Mouse (Mus musculus): ENCODE results near the gene Gm44502. TPM values are rescaled to one million over a fixed set of nuclear protein-coding genes. Genes with fewer than 3 reads are reported as not detected.

The Gm44502 gene
- polyA plus RNA-seq, 1 experiment from 2014 or later: not detected

DNA sequence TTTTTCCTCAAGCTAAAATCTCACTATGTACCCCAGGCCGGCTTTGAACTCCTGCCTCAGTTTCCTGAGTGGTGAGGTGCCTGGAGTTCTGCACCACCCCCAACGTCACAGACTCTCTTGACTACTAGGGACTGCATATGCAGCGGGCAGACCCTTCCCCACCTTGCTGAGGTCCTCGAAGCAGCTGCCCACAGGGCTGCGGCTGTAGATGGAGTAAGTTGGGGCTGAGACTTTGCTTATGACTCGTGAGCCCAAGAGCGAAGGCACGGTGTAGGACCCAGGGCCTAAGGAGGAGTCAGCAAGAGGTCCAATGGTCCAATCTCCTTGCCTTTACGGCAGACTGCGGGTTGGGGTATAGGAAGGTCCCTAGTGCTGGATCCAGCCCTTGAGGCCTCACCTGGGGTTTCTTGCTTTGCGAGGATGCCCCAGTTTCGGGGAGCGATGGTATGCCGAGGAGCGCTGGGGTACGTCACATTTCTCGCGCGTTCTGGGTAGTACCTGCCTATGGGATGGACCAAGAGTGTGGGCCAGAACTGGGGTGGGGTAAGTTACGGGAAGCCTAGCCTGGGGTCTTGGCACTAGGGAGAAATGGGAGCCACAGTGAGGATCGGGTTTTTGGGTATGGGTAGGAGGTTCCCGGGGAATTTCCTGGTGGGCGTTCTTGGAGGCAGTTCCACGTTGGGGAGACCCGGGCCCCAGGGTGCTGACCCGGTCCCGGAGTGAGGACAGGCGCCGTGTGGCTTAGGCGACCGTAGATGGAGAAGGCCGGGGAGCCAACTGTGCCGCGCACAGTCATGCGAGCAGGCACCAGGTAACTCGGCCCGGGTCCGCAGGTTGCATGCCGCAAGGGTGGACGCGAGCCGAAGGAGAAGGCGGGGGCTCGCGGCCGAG, 51.3 kb downstream of the Gm44502 start:
- H3K4me1 ChIP-seq (ENCODE audit: control insufficient read depth, insufficient read depth, low read length): peaks cover 9% of the 10 kb centered on the region; the same call in 1 of the 2 replicates
- H3K9ac ChIP-seq (replicated peaks; ENCODE audit: low read depth, low read length): no peak overlapping the region
- H3K36me3 ChIP-seq (ENCODE audit: control insufficient read depth, insufficient read depth, low read length): no peaks in the 10 kb centered on the region
- H3K4me2 ChIP-seq (replicated peaks; ENCODE audit: low read depth, low read length): peak overlapping the region; percentile 49
- H3K4me3 ChIP-seq (ENCODE audit: low read depth, low read length): peak overlapping the region; percentile 35
- H3K27ac ChIP-seq (ENCODE audit: low read length): no peak overlapping the region
- ATAC-seq (ENCODE audit: insufficient number of reproducible peaks, insufficient read depth, low FRiP score, low read depth): no peak
- 15% methylated on average over 46 of the region's 46 CpGs for WGBS
- H3K27me3 ChIP-seq (ENCODE audit: control insufficient read depth, insufficient read depth, low read length): peaks cover 28% of the 10 kb centered on the region
- H3K9me3 ChIP-seq (ENCODE audit: control insufficient read depth, low read depth, low read length): no peaks in the 10 kb centered on the region

GRCm38 (mm10) chr15:89377362-89377761, 52.1 kb downstream of the Gm44502 start:
- Histone ChIP-seq H3K9me3 (ENCODE audit: control insufficient read depth, low read depth, low read length) (no peaks in the 10 kb centered on the region), H3K36me3 (ENCODE audit: control insufficient read depth, insufficient read depth, low read length) (no peaks in the 10 kb centered on the region), H3K9ac (replicated peaks; ENCODE audit: low read depth, low read length) (no peak overlapping the region), H3K4me3 (ENCODE audit: low read depth, low read length) (no peak overlapping the region), H3K4me2 (replicated peaks; ENCODE audit: low read depth, low read length) (no peak overlapping the region), H3K27me3 (ENCODE audit: control insufficient read depth, insufficient read depth, low read length) (peaks cover 28% of the 10 kb centered on the region), H3K27ac (ENCODE audit: low read length) (no peak overlapping the region), H3K4me1 (ENCODE audit: control insufficient read depth, insufficient read depth, low read length) (peaks cover 13% of the 10 kb centered on the region; the same call in 1 of the 2 replicates)
- no peak for ATAC-seq (ENCODE audit: insufficient number of reproducible peaks, insufficient read depth, low FRiP score, low read depth)
- WGBS: 4% methylated on average over 18 of the region's 18 CpGs

DNA sequence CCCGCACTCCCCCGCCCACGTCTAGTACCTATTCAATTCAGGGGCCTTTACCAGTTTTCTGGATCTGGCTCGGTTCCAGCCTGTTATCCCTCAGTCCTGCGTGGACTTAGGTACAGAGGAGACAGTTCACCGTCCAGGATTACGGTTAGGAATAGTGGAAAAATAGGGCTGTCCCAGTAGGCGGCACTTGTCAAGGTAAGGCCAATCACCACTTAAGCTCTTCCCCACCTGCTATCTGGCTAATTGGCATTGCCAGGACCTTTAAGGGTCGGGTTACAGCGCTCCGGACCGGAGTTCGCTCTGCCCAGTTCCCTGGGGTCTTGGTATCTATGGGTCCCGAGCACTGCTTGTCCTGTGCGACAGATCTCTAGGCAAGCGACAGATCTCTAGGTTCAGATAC, 52.5 kb downstream of the Gm44502 start, which contains the start of gene Tymp:
TSS of gene Tymp (minus strand) at position 83 of the 400 bp plus-strand sequence.
- WGBS: 20% methylated on average over 16 of the region's 16 CpGs
- Histone ChIP-seq H3K4me2 (replicated peaks; ENCODE audit: low read depth, low read length) (no peak within 1 kb of the TSS), H3K9me3 (ENCODE audit: control insufficient read depth, low read depth, low read length) (no peaks in the 10 kb centered on the region), H3K4me1 (ENCODE audit: control insufficient read depth, insufficient read depth, low read length) (peaks cover 13% of the 10 kb centered on the region; the same call in 1 of the 2 replicates), H3K4me3 (ENCODE audit: low read depth, low read length) (no peak within 1 kb of the TSS), H3K36me3 (ENCODE audit: control insufficient read depth, insufficient read depth, low read length) (peaks cover 3% of the 10 kb centered on the region), H3K27ac (ENCODE audit: low read length) (no peak within 1 kb of the TSS), H3K9ac (replicated peaks; ENCODE audit: low read depth, low read length) (no peak within 1 kb of the TSS), H3K27me3 (ENCODE audit: control insufficient read depth, insufficient read depth, low read length) (peaks cover 28% of the 10 kb centered on the region)
- no peak for ATAC-seq (ENCODE audit: insufficient number of reproducible peaks, insufficient read depth, low FRiP score, low read depth)

DNA sequence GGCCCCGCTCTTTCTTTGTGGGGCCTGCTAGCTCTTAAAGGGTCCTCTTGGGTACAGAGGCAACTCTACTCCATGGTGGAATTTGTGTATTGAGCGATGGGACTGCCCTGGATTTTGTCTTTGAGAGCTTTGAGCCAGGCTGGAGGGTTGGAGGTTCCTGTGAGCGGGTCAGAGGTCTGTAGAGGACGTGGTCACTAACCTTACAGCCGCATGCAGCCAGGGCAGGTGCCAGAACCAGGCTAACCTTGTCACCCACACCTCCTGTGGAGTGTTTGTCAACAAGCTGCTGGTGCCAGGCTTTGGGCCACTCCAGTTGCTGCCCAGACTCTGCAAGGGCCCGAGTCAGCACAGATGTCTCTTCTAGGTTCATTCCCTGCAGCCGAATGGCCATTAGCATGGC, 53.5 kb downstream of the Gm44502 start:
- 83% methylated on average over 7 of the region's 7 CpGs for WGBS

GRCm38 (mm10) chr15:89374801-89375534, 54.5 kb downstream of the Gm44502 start:
- Histone ChIP-seq H3K4me3 (ENCODE audit: low read depth, low read length) (no peak overlapping the region), H3K27ac (ENCODE audit: low read length) (no peak overlapping the region), H3K4me1 (ENCODE audit: control insufficient read depth, insufficient read depth, low read length) (peaks cover 13% of the 10 kb centered on the region; the same call in 1 of the 2 replicates), H3K27me3 (ENCODE audit: control insufficient read depth, insufficient read depth, low read length) (peaks cover 28% of the 10 kb centered on the region), H3K4me2 (replicated peaks; ENCODE audit: low read depth, low read length) (no peak overlapping the region), H3K9me3 (ENCODE audit: control insufficient read depth, low read depth, low read length) (no peaks in the 10 kb centered on the region), H3K36me3 (ENCODE audit: control insufficient read depth, insufficient read depth, low read length) (peaks cover 22% of the 10 kb centered on the region), H3K9ac (replicated peaks; ENCODE audit: low read depth, low read length) (no peak overlapping the region)
- WGBS: 90% methylated on average over 17 of the region's 17 CpGs
- ATAC-seq (ENCODE audit: insufficient number of reproducible peaks, insufficient read depth, low FRiP score, low read depth): no peak

More for the DNA sequence above, 53.5 kb downstream of the Gm44502 start:
- H3K27ac ChIP-seq (ENCODE audit: low read length): no peak overlapping the region
- H3K4me3 ChIP-seq (ENCODE audit: low read depth, low read length): no peak overlapping the region
- peaks cover 13% of the 10 kb centered on the region; the same call in 1 of the 2 replicates for H3K4me1 ChIP-seq (ENCODE audit: control insufficient read depth, insufficient read depth, low read length)
- peaks cover 28% of the 10 kb centered on the region for H3K27me3 ChIP-seq (ENCODE audit: control insufficient read depth, insufficient read depth, low read length)
- H3K9me3 ChIP-seq (ENCODE audit: control insufficient read depth, low read depth, low read length): no peaks in the 10 kb centered on the region
- H3K4me2 ChIP-seq (replicated peaks; ENCODE audit: low read depth, low read length): no peak overlapping the region
- no peak for ATAC-seq (ENCODE audit: insufficient number of reproducible peaks, insufficient read depth, low FRiP score, low read depth)
- peaks cover 12% of the 10 kb centered on the region for H3K36me3 ChIP-seq (ENCODE audit: control insufficient read depth, insufficient read depth, low read length)
- H3K9ac ChIP-seq (replicated peaks; ENCODE audit: low read depth, low read length): no peak overlapping the region

- peaks cover 28% of the 10 kb centered on the region for H3K36me3 ChIP-seq (ENCODE audit: control insufficient read depth, insufficient read depth, low read length)
- 45% methylated on average over 9 of the region's 9 CpGs for WGBS
- peak overlapping the region; percentile 52; the same call in 1 of the 2 replicates for H3K9ac ChIP-seq (replicated peaks; ENCODE audit: low read depth, low read length)
- H3K9me3 ChIP-seq (ENCODE audit: control insufficient read depth, low read depth, low read length): no peaks in the 10 kb centered on the region
- peaks cover 24% of the 10 kb centered on the region for H3K27me3 ChIP-seq (ENCODE audit: control insufficient read depth, insufficient read depth, low read length)
- H3K4me2 ChIP-seq (replicated peaks; ENCODE audit: low read depth, low read length): peak overlapping the region; percentile 68
- peaks cover 13% of the 10 kb centered on the region; the same call in 1 of the 2 replicates for H3K4me1 ChIP-seq (ENCODE audit: control insufficient read depth, insufficient read depth, low read length)
- H3K4me3 ChIP-seq (ENCODE audit: low read depth, low read length): peak overlapping the region; percentile 58
- no peak for ATAC-seq (ENCODE audit: insufficient number of reproducible peaks, insufficient read depth, low FRiP score, low read depth)
- peak overlapping the region; percentile 83; the same call in 1 of the 2 replicates for H3K27ac ChIP-seq (ENCODE audit: low read length)
Observed at GRCm38 (mm10) chr15:89374340-89374739, 55.2 kb downstream of the Gm44502 start.

- peak within 1 kb of the TSS; percentile 83 for H3K27ac ChIP-seq (ENCODE audit: low read length)
- ATAC-seq (ENCODE audit: insufficient number of reproducible peaks, insufficient read depth, low FRiP score, low read depth): peak; percentile 73
- peaks cover 8% of the 10 kb centered on the region; the same call in 1 of the 2 replicates for H3K4me1 ChIP-seq (ENCODE audit: control insufficient read depth, insufficient read depth, low read length)
- H3K9ac ChIP-seq (replicated peaks; ENCODE audit: low read depth, low read length): peak within 1 kb of the TSS; percentile 52
- peaks cover 19% of the 10 kb centered on the region for H3K27me3 ChIP-seq (ENCODE audit: control insufficient read depth, insufficient read depth, low read length)
- H3K36me3 ChIP-seq (ENCODE audit: control insufficient read depth, insufficient read depth, low read length): peaks cover 33% of the 10 kb centered on the region
- under 1% methylated on average over 42 of the region's 42 CpGs for WGBS
- H3K9me3 ChIP-seq (ENCODE audit: control insufficient read depth, low read depth, low read length): no peaks in the 10 kb centered on the region
- H3K4me2 ChIP-seq (replicated peaks; ENCODE audit: low read depth, low read length): peak within 1 kb of the TSS; percentile 68
- peak within 1 kb of the TSS; percentile 58 for H3K4me3 ChIP-seq (ENCODE audit: low read depth, low read length)
Observed at GRCm38 (mm10) chr15:89373762-89374248, 55.7 kb downstream of the Gm44502 start, which contains the start of gene Sco2. Gene Sco2, minus strand, starts transcription at chr15:89373846.

Measured in stomach, embryonic 14.5 days (tissue).